Mouse (Mus musculus) liver, embryonic 14.5 days (tissue): ENCODE measurements around the gene Gm31371.
"Not testable (repeated sequence)": the region's sequence is repeated elsewhere in the genome, so short reads cannot be mapped to it uniquely, and the experiment has no call there.

Experiments used
- CTCF ChIP-seq: IDR thresholded peaks from 2 replicates; pipeline ENCODE4 v1.5.1; 2016; ENCODE audit warnings: antibody characterized with exemption, low read depth, control low read depth
- EP300 ChIP-seq: IDR thresholded peaks from 2 replicates; pipeline ENCODE4 v1.6.1; 2016; ENCODE audit warnings: antibody characterized with exemption, low read depth

- not testable (repeated sequence) for TF ChIP-seq CTCF, EP300
Measured at GRCm38 (mm10) chr8:19963766-19964165, 60.6 kb downstream of the Gm31371 start.
